Comparison of ENCODE assay signal across 14 mouse cellular contexts in the genomic region with DNA sequence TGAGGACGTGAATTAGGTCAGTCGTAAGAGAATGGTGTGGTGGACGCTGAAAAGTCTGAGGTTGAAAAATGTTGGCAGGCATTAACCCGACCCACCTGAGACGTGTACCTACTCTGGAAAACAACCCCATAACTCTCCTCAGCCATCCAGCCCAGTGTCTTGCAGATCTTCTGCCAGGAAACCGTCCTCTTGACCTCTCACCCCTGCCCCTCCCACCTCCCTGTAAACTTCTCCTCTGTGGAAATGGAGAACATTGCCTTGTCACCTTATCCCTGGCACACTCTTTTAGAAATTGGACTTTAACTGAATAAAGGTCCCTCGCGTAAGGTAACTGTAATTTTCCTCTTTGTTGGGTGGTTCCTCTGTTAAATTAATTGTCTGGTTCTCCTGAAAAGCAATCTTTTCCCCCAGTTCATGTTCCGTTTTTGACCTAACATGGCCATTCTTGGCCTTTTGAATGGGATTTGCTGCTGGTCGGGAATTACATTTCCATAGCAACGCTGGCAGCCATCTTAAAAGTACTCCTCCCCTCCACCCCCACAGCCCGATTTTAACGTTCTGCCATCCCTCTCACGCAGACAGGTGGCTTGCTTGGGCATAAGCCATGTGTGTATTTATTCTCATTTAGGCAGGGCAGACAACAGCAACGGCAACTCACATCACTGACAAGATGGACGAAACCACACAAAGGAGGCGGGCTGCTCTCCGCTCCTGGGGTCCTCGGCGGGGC.
DNase-seq lines count a peak whose midpoint lies in the region; TF ChIP-seq lines count a peak whose summit lies in the region.
"Had no signal": no experiment of that assay in that cellular context is flagged by ENCODE, and none has a peak within 500 bp of the region (broad histone marks: within the 10 kb centered on the region; RNA-seq: fewer than 3 reads in every experiment).

No protein-coding gene starts in this region.

- peak; percentile 45 to 55 for DNase-seq in layer of hippocampus, adult 18-20 months (ENCODE audit: low spot score in 2 of 2)
- DNase-seq in layer of hippocampus, adult 9-10 months (ENCODE audit: low spot score): no peak
- peak; percentile 88 for DNase-seq in R1 (ENCODE audit: low read depth, low spot score)
- DNase-seq in brain, embryonic 14.5 days (ENCODE audit: low read depth): peak; percentile 39
- peak; percentile 31 for DNase-seq in telencephalon, adult 2 months (ENCODE audit: low read depth, low spot score)
- no peak for DNase-seq in gastrocnemius, postnatal 25 days
- no peak for DNase-seq in thymus, postnatal 10 days (ENCODE audit: low spot score in 2 of 2)
- DNase-seq: adrenal gland, adult 2 months; cerebellum, adult 11-12 months; cerebellum, postnatal 36 days; heart, adult 11 months; heart, postnatal 14 days; right cerebral cortex, postnatal 25 days; thymus, adult 2 months had no signal

- no peak for TF ChIP-seq CTCF in brain, embryonic 14.5 days (IDR thresholded peaks at IDR 0.05; ENCODE audit: borderline replicate concordance, extremely low read depth, insufficient read depth, insufficient read length)

- no peak for TF ChIP-seq POLR2A in brain, embryonic 14.5 days (IDR thresholded peaks at IDR 0.05; ENCODE audit: borderline replicate concordance, extremely low read depth, insufficient read depth, insufficient read length, poor library complexity, severe bottlenecking)

Comparison
In these comparisons a context has a peak if more than half of its experiments do, and no peak if none do; other contexts are left out.
1. DNase-seq: peak in layer of hippocampus, adult 18-20 months (2 of 2), R1 (single experiment), brain, embryonic 14.5 days (single experiment) and telencephalon, adult 2 months (single experiment); none in layer of hippocampus, adult 9-10 months (single experiment), gastrocnemius, postnatal 25 days (single experiment) and thymus, postnatal 10 days (0 of 2).